Mouse (Mus musculus) E14TG2a.4 (cell line): ENCODE measurements at regions not wholly inside any gene's neighbourhood (a gene's known extent, or its start where the extent isn't known, plus 50 kb on each side); places are given as distances from the start of the nearest gene placed in this dataset.

Experiments
- CTCF ChIP-seq: conservative IDR thresholded peaks from 2 replicates; pipeline ENCODE4 v1.5.1; 2014; ENCODE audit warnings: low read length
- NANOG ChIP-seq: IDR thresholded peaks from 2 replicates; pipeline ENCODE4 v1.6.1; 2014; ENCODE audit warnings: borderline replicate concordance, low read length, mixed read lengths
- POU5F1 ChIP-seq: IDR thresholded peaks from 2 replicates; pipeline ENCODE4 v1.6.1; 2014; ENCODE audit warnings: low read length, borderline replicate concordance

DNA sequence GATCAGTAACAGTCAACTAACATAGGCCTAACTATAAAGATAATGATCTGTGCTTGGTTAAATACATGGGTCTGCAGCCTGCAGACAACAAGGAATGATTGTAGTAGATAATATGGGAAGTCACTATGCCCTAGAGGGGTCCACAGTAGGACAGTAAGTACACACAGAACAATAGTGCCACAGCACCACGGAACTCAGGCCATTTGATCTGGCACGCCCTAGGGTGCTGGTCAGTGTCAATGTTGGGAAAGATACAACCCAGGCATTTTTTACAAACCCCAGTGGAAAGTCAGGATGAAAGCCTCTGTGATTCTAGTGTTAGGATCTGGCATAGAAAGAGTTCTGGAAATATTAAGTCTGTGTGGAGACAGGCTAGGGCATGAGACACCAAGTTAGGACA lies 144.4 kb downstream of the Adamts15 start:
- TF ChIP-seq POU5F1 (no peak), NANOG (no peak), CTCF (no peak)
